Mouse (Mus musculus) NIH3T3 (cell line): ENCODE data around the gene Unc13b.
A peak's percentile ranks its signal among the peaks of the same experiment; 100 is the strongest.

ENCODE experiments used
- DNase-seq: peaks from one replicate; pipeline ENCODE4 v3.0.0-alpha.2; 2012; ENCODE audit warnings: low read depth

Gene Unc13b

DNA sequence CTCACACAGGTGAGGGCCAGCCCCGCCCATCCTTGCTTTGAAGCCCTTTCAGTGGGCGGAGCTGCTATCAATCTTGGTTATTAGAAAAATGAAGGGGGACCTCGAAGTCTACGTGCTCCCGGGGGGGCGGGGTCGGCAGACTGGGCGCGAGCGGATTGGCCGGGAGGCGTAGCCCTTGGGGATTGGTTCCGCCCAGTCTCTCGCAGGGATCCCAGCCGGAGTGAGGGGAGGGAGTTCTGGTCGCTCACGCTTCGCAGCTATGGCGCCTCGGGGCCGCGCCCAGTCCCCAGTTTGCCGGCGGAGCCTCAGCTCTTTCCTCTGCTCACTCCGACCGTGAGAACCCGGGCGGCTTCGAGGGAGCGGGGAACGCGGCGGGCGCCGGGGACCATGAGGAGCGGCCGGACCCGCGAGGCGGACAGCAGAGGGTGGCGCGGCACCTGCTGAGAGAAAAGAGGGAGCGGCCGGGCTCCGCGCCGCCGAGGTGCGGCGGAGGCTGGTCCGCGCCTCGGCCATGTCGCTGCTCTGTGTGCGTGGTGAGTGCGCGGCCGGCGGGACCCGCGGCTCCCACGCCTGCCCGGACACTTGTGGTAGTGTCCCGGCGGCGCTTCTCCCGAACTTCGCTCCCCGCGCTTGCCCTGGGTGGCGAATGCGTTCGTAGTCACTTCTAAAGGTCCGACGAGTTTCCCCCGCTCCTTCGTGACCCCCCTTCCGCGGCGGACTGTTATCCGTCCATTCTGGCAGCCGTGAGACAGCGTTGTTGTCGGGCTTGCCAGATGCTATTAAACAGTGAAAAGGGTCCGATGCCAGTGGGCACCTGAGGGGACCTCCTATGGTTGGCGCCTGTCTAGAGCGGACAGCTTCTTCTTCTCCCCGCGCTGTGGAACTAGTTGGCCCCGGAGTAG is at the start of gene Unc13b:
Unc13b (plus strand) TSS at position 201 of the 902 bp plus-strand sequence.
- no peak for DNase-seq

DNA sequence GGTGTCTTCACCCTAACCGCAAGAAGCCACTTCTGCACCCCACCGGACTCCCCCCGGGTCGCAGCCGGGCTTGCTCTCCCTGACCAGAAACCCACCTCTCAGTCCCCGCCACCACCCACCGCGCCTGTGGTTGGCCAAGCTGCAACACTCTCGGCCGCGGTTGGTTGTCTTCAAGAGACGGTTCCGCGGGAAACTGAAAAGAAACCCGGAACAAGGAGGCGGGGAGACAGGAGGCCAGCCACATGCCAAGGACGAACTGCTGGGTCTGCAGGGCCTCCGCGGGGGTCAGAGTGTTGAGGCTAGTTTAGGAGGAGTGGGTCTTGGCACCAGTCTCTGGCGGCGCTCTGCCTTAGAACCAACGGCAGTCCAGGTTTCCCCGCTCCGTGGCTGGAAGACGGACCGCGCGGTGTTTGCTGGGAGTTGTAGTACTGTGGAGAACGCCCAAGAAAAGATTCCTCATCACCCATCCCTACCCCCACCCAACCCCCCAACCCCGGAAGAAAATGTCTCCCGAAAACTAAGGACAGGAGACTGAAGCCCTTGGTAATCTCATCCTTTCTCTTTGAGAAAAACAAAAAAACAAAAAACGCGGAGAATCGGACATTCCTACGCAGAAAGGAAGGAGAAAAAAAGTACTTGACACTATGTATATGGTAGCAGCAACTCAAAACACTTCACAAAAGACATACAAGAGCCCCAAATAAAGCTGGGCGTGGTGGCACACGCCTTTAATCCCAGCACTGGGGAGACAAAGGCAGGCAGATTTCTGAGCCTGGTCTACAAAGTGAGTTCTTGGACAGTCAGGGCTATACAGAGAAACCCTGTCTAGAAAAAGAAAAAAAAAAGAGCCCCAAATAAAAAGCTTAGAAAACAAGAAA is 48.4 kb upstream of the Unc13b start, which contains the start of gene Fancg:
Fancg (minus strand) TSS at position 346 of the 878 bp plus-strand sequence.
- peak; percentile 79 for DNase-seq

DNA sequence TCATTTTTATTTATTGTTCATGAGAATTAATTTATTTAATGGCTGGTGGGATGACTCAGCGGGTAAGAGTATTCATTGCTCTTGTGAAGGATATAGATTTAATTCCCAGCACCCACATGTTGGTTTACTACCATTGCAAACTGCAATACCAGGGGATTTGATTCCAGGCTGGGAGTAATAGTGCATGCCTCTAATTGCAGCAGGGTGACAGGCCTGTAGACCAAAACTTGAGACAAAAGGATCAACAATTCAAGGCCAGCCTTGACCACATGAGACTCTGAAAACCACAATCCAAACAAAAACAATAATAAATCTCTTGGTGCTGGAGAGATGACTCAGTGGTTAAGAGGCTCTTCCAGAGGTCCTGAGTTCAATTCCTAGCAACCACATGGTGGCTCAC is 46.7 kb upstream of the Unc13b start:
- peak; percentile 76 for DNase-seq

DNA sequence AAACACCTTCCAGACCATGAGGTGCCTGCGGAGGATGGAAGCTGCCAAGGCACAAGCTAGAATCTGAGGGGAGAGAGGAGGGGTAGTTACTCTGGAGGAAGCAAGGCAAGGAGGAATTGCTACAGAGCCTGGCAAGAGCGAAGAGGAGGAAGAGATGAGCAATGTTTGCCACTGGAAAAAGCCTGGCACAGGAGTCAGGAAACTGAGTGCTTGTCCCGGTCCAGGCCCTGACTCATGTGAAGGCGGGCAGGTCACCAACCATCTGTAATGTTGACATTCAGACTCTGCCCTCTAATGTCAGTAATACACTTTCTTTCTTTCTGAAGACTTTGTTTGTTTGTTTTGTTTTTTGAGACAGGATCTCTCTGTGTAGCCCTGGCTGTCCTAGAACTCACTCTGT is 40.6 kb upstream of the Unc13b start:
- peak; percentile 33 for DNase-seq

DNA sequence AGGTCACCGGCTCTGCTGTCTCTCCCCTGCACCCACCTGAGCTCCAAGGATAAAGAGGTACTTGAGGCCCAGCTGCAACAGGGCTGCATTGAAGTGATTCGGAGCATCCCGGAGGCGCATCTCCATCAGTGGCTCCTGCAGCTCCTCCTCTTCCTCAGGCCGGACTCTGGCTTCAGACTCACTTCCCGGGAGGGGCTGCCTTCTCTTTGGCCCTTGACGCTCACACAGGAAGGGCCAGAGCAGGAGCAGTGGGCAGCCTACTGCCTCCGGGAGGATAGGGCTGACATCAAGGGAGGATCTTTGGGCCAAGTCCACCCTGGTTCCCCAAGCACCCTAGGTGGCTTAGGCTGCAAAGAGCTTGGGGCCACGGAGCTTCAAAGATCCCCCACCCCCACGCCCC is 39.6 kb upstream of the Unc13b start:
- DNase-seq: no peak

DNA sequence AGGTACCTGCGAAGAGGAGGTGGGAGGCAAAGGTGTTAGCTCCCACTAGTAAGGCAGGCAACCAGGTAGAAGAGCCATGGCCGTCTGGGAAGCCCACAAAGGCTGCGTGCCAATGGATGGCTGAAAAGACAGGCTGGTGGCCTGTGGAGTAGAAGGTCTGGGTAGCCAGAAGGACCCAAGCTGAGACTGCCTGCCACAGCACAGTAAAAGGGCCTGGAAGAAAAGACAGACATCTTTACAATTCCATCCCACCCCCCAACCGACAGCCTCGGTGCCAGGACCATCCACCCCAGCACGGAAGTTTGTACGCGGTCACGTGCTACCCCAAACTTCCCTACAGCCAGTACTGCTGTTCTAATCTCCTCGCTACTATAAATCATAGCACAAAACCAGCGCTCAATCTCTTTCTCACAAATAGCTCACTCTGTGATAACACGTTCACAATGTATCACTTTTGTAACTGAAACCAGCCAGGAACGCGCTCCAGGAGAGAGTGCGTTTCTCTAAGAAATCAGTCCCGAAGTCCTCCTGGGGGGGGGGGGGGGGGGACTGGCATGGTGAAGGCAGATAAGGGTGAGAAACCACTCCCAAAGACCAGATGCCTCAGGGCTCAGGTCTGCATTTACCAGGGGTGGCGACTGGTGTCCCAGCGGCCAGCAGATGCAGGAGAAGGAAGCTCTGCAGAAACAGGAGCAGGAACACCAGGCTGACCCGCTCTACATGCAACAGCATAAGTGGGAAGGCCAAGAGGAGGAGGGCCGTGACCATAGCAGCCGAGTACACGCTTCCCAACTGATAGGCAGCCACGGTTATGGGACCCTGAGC is 38.9 kb upstream of the Unc13b start:
- no peak for DNase-seq

DNA sequence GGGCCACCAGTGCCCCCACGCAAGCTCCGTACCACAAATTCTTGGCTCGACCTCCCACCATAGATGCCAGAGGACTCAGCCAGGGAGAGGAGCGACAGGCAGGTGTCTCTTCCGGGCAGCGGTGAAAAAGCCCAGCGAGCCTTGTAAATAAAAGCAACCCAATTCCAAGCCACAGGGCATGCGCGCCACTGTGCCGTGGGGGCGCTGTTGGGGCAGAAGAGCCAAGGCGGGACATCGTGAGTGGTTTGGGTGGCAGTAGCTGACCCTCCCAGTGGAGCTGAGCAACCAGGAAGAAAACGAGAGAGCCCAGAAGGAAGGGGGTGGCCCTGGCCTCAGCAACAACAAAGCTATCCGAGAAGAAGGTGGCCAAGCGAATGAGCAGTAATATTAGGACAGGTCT is 37.9 kb upstream of the Unc13b start:
- no peak for DNase-seq

DNA sequence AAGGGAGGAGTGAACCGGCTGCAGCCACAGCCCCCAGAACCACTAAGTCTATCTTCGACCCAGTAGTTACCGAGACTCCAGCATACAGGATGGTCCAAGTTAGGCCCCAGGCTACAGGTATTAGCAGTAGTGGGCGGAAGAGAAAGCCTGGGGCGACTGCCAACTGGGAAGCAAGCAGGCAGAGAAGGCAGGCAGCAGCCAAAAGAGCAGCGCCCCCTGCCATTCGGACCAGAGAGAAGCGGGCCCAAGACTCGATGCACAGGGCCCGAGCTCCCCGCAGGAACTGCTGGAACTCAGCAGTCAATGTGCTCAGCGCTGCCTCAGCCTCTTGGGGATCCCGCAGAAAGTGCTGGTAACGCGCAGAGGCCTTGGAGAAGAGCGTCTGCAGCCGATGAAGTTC is 37.4 kb upstream of the Unc13b start:
- DNase-seq: no peak

DNA sequence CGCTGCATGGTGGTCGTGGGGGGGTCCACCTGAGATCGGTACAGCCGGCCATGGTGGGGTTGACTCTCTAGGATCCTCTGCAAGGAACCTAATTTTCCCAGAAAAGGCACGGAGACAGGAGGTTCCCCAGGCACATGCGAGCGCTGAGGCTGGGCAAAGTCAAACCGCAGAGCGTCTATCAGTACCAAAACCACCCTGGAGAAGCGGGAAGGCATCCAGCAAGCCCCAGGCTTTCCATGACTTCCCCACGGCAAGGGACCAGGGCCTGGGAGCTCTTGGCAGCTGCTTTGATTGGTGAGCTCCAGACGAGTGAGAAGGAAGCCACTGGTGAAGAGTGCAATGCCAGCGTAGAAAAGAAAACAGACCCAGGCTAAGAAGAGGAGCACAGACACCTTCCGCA is 34.1 kb upstream of the Unc13b start:
- DNase-seq: no peak

DNA sequence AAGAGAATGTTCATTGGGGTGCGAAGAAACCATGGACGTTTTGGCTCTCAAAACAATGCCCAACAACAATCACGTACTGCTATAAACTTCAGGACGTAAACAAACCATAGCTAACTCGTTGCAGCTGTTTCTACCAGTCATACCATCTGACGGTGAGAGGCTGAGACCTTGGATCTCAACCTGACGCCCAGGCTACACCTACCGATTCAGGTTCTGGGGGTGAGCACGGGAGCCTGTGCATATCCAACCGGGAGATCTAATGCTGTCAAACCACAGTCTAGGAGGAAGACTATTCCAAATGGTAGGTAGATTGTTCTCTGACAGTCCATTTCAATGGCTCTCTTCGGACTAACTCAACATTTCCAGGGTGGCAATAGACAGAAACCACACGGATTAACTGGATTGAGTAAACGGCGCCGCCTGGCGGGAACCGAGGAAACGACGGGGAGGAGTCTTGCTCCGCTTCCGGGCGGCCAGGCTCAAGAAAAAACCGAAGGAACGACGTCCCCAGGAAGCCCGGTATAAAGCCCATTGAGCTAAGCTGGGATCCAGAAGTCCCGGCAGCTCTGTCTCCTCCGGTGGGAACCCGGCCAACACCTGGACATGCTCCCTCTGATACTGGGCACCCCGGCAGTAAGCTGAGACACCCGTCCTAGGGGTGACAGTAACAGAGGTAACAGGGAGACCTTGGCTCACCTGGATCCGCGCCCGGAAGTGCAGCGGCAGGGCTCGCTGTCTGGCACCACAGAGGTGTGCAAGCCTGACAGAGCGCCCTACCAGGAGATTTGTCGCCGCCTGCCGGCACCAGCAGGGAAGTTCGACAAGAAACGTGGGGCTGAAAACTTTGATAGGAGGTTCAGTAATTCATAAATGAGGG is 33.4 kb upstream of the Unc13b start, which contains the start of gene Pigo:
Pigo (minus strand) TSS at position 736 of the 877 bp plus-strand sequence.
- peak; percentile 95 for DNase-seq

DNA sequence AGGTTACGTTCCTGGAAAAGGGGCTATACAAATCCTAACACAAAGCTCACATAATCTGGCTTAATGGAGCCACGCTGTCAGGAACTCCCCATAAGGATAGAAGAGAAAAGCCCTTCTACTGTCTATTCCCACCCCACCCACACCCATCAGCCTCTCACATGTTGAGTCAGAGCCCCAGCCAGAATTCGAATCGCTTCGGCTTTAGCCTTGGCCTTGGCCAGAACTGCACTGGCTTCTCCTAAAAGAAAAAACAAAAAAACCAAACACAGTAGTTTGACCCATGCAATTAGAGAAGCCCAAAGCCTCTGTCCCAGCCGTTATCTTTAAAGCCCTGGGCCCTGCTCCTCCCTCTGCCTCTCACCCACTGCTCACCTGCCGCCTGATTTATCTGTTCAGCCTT is 29.6 kb upstream of the Unc13b start:
- no peak for DNase-seq

DNA sequence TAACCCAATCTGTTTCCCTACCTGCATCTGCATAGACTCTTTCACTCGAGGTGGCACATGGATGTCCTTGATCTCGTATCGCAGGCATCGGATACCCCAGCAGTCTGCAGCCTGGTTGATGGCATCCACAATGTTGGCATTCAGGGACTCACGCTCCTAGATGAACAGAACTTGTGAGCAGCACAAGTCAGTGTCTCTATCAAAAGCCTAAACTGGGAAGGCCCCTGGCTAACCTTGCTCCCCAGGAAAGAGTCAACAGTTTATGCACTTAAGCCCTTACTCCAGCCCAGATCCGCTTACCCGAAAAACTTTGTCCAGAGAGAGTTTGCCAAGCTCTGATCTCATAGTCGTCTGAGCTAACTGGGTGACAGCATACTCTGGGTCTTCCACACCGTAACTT is 29.0 kb upstream of the Unc13b start:
- no peak for DNase-seq

DNA sequence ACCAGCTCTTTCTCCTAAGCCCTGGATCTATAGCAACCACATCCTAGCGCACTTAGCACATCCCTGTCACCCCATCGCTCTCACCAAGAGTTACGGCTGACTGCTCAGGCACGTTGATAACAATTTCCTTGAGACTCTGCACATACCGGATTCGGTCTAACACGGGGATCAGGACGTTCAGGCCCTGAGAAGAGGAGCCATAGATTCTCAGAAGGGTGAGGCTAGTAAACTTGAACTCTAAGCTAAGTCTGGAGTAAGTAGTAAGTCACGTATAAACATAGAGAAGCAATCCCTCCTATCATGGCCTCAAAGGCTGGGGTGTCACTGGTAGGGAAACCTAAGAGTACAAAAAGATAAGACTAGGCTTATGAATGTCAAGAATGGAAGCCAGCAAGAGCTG is 28.4 kb upstream of the Unc13b start:
- DNase-seq: no peak

DNA sequence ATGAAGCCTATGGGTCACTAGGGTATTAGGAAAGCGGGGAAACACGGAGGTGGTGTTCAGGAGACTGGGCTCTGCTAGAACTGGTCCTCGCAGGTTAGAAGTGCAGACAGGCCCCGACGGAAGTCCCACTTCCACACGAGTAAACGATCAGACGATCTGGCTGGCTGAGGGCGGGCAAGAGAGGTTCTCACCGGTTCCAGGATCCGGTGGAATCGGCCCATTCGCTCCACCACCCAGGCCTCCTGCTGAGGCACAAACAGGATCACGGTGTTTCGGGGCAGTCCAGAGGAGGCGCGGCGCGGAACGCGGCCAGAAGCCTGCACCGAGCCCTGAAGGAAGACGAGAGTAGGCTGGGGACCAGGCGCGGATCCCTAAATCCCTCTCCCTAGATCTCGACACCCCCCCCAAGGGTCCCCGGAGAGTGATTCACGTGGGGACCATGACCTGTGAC is 27.9 kb upstream of the Unc13b start:
- peak; percentile 59 for DNase-seq

DNA sequence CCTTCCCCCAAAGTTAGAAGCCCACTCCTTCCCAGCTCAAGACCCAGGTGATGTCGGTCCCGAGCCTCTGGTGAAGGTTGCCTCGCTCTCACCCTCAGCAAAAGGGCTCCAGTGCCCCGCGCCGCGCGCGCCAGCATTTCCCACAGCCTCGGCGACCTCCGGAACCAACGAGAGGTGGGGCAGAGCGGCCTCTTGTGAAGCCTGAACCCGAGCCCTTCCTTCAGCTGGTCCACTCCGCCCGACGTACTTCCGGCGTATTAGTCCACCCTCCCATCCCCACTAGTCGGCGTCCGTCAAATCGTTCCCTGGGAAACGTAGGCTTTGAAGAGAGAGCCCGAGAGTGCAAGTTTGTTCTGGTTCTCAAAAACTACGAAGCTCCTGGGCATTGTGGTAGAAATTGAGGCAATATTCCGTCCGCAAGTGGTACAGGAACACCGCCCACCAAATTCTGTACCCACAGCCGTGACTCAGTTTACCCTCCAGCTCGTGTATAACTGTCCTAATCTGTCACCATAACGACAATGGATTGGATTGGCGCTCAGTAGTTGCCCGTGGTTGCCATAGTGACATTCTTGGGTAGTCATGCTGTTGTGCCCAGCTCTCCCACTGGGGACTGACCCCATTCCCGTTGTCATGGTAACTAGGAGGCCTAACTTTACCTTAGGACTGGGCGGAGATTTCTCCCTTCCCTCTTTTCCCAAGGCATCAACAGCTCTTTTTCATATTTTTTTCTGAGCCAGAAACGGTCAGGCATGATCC is 27.3 kb upstream of the Unc13b start, which contains the start of gene Stoml2:
Stoml2 (minus strand) TSS at position 474 of the 759 bp plus-strand sequence.
- DNase-seq: peak; percentile 94

DNA sequence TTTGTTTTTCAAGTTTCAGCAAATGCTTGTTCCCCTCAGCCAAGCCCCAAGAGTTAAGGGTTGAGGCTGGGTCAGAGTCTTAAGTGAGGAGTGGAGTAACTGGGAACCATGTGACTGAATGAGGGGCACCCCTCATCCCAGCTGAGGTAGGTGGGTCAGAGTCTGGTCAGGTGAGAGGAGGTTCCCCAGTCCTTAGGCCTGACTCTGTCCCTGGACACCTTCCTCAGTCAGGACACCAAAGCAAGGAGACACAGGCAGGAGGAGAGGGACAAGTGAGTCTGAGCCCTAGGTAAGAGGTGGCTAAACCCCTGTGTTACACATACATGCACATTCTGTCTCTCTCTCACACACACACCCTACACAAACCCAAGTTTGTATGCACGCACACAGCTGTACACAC is 26.3 kb upstream of the Unc13b start:
- no peak for DNase-seq

DNA sequence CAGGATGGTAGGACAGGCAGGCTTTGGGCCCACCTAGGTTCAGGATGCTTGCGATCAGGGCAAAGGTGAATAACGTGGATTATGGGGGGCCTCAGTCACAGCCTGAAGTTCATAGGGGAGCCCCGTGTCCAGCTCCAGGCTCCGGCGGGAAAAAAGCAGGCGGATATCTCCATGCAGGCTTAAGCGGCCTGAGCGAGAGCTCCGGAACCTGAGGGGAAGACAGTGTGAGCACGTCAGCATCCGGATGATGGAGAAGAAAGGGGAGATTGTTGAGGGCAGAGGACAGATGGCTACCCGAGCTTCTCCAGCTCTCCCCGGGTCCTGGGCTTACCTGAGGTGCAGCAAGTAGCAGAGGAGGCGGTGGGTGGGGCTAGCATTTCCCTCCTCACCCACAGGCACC is 25.3 kb upstream of the Unc13b start:
- DNase-seq: no peak

DNA sequence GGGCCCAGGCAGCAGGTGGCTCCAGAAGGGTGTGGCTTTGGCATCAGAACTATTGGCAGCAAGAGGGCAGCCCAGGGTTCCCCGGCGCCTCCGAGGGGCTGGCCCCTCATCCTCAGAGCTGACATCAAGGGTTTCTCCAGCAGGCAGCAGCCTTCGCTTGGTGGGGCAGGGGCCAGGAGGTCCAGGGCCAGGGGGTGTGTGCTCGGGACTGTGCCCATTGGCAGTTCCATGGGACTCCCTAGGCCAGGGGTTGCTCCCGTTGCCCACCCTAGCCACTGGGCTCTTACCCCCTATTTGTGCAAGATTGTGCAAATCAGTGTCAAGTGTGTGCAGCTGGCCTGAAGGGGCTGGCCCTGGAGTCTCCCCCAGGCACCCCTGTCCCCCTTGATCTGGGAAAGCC is 22.9 kb upstream of the Unc13b start:
- no peak for DNase-seq

DNA sequence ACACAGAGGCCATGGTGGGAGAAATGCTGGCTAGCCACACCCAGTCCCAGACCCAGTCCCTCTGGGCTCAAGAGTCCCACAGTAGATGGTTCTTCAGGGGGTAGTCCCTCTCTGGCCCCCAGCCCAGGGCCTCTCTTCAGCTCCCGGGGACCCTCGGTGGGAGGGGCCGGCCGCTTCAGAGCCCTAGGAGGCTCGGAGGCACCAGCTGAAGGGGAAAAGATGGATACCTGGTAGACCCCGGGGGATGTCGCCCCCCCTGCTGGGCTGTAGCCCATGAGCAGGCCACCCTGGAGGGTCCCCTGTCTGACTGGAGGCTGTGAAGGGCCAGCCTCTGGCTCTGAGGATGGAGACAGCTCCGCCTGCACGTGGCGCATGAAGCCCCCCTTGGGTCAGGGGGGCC is 22.4 kb upstream of the Unc13b start:
- DNase-seq: no peak
